Mouse (Mus musculus): ENCODE measurements around the gene Gcnt3. TPM values are rescaled to one million over a fixed set of nuclear protein-coding genes. Genes with fewer than 3 reads are reported as not detected.
"Not testable (repeated sequence)": the region's sequence is repeated elsewhere in the genome, so short reads cannot be mapped to it uniquely, and the experiment has no call there.

The Gcnt3 gene
- polyA plus RNA-seq, 1 experiment from 2014 or later = not detected

DNA sequence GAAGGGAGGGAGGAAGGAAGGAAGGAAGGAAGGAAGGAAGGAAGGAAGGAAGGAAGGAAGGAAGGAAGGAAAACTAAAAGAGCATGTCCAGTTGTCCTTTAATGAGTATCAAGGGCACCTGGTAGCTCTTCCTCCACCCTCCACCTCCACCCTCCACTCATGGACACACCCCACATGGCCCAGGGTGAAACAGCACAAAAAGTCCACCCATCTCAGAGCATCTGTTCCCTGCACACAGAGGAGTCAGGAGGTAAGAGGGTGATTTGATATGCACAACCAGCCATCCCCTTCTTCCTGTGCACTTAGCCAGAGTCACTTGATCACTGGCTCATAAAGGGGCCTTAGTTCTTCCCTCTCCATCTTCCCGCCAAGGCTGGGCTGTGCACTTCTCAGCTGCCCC is 5.0 kb upstream of the Gcnt3 start:
- Histone ChIP-seq H3K4me2 (no peak overlapping the region), H3K27me3 (replicated peaks) (no peaks in the 10 kb centered on the region), H3K9me3 (no peaks in the 10 kb centered on the region), H3K36me3 (no peaks in the 10 kb centered on the region), H3K27ac (replicated peaks) (no peak overlapping the region), H3K4me3 (no peak overlapping the region), H3K9ac (no peak overlapping the region), H3K4me1 (peaks cover 8% of the 10 kb centered on the region)
- no peak for ATAC-seq (ENCODE audit: extremely low read depth, insufficient number of reproducible peaks, low FRiP score, low TSS enrichment)
- WGBS = 75% methylated on average over 1 of the region's 1 CpGs

DNA sequence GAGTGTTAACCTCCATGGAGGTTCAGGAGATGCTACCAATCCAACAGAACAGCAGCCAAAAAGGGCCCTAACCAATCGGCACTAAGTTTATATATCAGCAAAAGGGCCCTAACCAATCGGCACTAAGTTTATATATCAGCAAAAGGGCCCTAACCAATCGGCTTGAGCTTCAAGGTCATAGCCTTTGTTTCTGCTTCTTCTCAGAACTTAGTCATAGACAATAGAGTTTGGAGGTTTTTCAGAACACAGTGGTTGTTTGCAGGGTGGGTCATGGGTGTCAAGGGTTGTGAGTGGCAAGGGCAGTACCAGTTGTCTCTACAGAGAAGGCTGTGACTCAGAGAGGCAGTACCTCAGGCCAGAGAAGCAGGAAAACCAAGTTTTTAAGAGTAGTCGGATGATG is 4.2 kb upstream of the Gcnt3 start:
- peaks cover 8% of the 10 kb centered on the region for H3K4me1 ChIP-seq
- no peak overlapping the region for H3K4me3 ChIP-seq
- no peaks in the 10 kb centered on the region for H3K36me3 ChIP-seq
- H3K27me3 ChIP-seq (replicated peaks) = no peaks in the 10 kb centered on the region
- no peak overlapping the region for H3K27ac ChIP-seq (replicated peaks)
- H3K4me2 ChIP-seq = no peak overlapping the region
- no peaks in the 10 kb centered on the region for H3K9me3 ChIP-seq
- WGBS = 81% methylated on average over 4 of the region's 4 CpGs
- H3K9ac ChIP-seq = no peak overlapping the region
- ATAC-seq (ENCODE audit: extremely low read depth, insufficient number of reproducible peaks, low FRiP score, low TSS enrichment) = no peak

DNA sequence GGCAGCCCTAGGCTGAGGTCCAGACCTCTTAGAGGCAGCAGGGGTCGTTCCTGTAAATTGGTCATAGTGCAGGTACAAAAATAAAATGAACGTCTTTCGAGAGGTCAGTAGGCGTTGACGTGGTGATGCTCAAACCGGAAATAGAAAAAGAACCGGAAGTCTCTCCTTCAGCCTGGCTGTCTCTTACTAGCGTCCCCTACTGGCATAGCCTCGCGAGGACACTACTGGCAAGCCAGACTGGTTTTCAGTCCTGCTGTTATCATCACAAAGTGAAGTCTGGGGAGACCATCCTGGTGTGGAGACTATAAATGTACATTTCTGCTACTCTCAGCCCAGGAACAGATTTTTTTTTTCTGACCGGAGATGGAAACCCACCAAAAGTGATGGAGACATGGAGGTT is 2.7 kb upstream of the Gcnt3 start:
- Histone ChIP-seq H3K9ac (no peak overlapping the region), H3K4me3 (no peak overlapping the region), H3K36me3 (no peaks in the 10 kb centered on the region), H3K27ac (replicated peaks) (no peak overlapping the region), H3K27me3 (replicated peaks) (no peaks in the 10 kb centered on the region), H3K9me3 (no peaks in the 10 kb centered on the region), H3K4me1 (peaks cover 5% of the 10 kb centered on the region; the same call in 1 of the 2 replicates), H3K4me2 (no peak overlapping the region)
- no peak for ATAC-seq (ENCODE audit: extremely low read depth, insufficient number of reproducible peaks, low FRiP score, low TSS enrichment)
- WGBS = 68% methylated on average over 11 of the region's 11 CpGs

DNA sequence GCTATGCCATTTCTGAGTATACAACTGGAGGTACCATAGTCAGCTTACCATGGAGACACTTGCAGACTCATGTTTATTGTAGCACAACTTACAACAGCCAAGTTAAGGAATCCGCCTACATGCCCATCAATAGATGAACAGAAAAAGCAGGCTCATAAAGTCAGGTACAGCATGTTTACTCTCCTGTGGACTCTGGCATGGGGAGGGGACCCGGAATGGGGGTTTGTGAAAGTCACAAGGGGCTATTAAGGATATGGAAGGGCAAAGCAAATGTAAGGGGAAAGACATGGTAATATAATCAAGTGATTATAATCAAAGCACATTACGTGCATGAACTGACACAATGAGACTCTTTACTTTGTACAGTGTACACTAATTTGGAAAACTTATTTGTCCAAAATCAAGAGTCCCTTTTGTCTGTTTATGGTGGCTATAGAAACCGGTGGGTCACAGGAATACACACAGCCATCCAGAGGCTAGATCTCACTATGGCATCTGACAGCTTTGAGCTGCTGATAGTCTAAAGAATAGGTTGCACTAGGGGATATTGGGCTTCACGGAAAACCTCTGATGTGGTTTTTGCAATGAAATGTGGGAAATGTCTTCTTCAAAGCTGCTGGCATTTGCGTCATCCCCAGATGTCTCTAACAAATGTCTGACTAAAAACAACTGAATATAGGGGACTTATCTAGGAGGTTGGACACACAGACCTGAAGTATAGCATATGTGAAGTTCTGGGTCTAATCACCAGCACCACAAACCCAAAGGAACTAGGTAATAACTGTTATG is 1.9 kb upstream of the Gcnt3 start:
- ATAC-seq (ENCODE audit: extremely low read depth, insufficient number of reproducible peaks, low FRiP score, low TSS enrichment) = no peak
- Histone ChIP-seq H3K4me3 (no peak overlapping the region), H3K36me3 (no peaks in the 10 kb centered on the region), H3K27me3 (replicated peaks) (no peaks in the 10 kb centered on the region), H3K4me2 (no peak overlapping the region), H3K9me3 (no peaks in the 10 kb centered on the region), H3K4me1 (peaks cover 5% of the 10 kb centered on the region; the same call in 1 of the 2 replicates), H3K9ac (no peak overlapping the region), H3K27ac (replicated peaks) (no peak overlapping the region)
- WGBS = 79% methylated on average over 6 of the region's 6 CpGs

DNA sequence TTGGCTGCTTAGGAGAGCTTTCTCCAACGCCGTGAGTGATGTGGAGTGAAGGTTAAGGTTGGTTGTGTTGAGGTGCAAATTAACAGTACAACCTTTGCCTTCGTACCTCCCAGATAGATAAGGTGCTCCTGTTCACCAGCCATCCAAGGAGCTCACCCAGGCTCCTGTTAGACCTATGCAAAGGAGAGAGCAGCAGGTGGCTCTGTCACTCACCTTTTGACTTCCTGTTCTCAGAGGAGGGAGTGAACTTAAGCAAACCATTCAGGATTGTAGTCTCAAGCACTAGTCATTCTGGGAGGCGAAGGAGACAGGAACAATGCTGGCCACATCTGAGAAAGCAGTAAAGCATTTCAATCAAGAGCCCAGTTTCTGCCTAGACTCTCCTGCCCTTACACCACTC is 1.2 kb downstream of the Gcnt3 start:
- 63% methylated on average over 4 of the region's 4 CpGs for WGBS
- Histone ChIP-seq H3K9me3 (no peaks in the 10 kb centered on the region), H3K9ac (no peak overlapping the region), H3K36me3 (no peaks in the 10 kb centered on the region), H3K27ac (replicated peaks) (no peak overlapping the region), H3K4me3 (no peak overlapping the region), H3K4me2 (no peak overlapping the region), H3K4me1 (peaks cover 5% of the 10 kb centered on the region; the same call in 1 of the 2 replicates), H3K27me3 (replicated peaks) (0 out of 2 replicates have a peak, but pooled peaks cover 3% of the 10 kb centered on the region)
- no peak for ATAC-seq (ENCODE audit: extremely low read depth, insufficient number of reproducible peaks, low FRiP score, low TSS enrichment)

DNA sequence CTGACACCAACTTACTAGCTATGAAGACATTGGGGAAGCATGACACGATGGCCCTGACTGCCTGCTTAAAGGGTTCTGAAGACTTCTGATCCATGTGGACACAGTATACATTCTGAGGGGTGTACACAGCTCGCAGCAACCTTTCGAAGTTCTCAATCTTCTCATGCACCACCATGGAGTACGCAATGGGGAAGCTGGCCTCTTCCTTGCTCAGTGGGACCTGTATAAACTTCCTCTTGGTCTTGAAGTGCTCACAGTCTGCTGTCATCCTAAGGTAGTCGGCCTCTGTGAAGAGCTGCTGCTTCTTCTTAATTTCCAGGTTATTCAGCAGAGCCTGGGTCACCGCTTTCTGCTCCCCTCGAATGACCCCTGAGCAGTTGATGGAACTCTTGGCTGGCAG is 3.2 kb downstream of the Gcnt3 start:
- Histone ChIP-seq H3K4me2 (no peak overlapping the region), H3K27ac (replicated peaks) (no peak overlapping the region), H3K27me3 (replicated peaks) (0 out of 2 replicates have a peak, but pooled peaks cover 3% of the 10 kb centered on the region), H3K4me3 (no peak overlapping the region), H3K9ac (no peak overlapping the region), H3K36me3 (no peaks in the 10 kb centered on the region), H3K9me3 (no peaks in the 10 kb centered on the region), H3K4me1 (peaks cover 5% of the 10 kb centered on the region; the same call in 1 of the 2 replicates)
- no peak for ATAC-seq (ENCODE audit: extremely low read depth, insufficient number of reproducible peaks, low FRiP score, low TSS enrichment)
- WGBS = 78% methylated on average over 7 of the region's 7 CpGs

DNA sequence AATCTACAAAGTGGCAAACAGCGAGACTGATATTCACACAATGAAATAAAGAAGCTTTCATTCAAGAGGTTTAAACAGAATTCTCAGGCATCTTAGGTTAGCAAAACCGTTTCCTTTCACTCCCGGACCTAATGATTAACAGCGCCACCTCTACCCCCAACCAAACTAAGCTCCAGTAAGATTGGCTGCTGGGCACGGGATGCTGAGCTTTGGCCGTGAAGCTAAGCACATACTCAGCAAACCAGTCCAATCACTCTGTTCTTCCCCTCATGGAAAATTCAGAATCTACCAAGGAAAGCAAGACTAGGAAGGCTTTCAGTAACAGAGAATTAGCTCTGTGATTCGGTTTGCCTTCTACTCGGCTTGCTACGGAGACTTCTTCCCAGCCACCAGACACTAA is 4.8 kb downstream of the Gcnt3 start:
- Histone ChIP-seq H3K9ac (no peak overlapping the region), H3K4me2 (no peak overlapping the region), H3K4me3 (no peak overlapping the region), H3K36me3 (no peaks in the 10 kb centered on the region), H3K27me3 (replicated peaks) (0 out of 2 replicates have a peak, but pooled peaks cover 3% of the 10 kb centered on the region), H3K9me3 (no peaks in the 10 kb centered on the region), H3K4me1 (peaks cover 5% of the 10 kb centered on the region; the same call in 1 of the 2 replicates), H3K27ac (replicated peaks) (no peak overlapping the region)
- whole genome bisulfite sequencing = 66% methylated on average over 9 of the region's 9 CpGs
- no peak for ATAC-seq (ENCODE audit: extremely low read depth, insufficient number of reproducible peaks, low FRiP score, low TSS enrichment)

DNA sequence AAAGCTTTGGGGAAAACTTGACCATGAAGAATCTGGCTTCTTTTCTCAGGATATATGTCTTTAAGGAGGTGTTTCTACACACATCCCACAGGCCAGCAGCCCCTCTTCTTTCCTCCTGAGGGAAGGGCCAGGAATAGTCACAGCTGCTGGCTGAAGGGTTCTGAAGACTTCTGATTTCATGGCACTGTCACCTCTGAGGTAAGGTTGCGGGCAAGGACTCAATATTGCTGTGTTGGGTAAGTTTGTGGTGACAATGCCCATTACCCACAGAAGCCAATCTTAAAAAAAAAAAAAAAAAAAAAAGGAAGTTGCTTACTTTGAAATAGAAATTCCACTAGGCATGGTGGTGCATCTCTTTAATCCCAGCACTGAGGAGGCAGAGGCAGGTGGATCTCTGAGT is 5.7 kb downstream of the Gcnt3 start:
- Histone ChIP-seq H3K4me2 (no peak overlapping the region), H3K9me3 (no peaks in the 10 kb centered on the region), H3K9ac (no peak overlapping the region), H3K4me1 (peaks cover 5% of the 10 kb centered on the region; the same call in 1 of the 2 replicates), H3K27ac (replicated peaks) (no peak overlapping the region), H3K27me3 (replicated peaks) (0 out of 2 replicates have a peak, but pooled peaks cover 3% of the 10 kb centered on the region), H3K36me3 (no peaks in the 10 kb centered on the region), H3K4me3 (no peak overlapping the region)
- no peak for ATAC-seq (ENCODE audit: extremely low read depth, insufficient number of reproducible peaks, low FRiP score, low TSS enrichment)
- WGBS = 79% methylated on average over 1 of the region's 1 CpGs

DNA sequence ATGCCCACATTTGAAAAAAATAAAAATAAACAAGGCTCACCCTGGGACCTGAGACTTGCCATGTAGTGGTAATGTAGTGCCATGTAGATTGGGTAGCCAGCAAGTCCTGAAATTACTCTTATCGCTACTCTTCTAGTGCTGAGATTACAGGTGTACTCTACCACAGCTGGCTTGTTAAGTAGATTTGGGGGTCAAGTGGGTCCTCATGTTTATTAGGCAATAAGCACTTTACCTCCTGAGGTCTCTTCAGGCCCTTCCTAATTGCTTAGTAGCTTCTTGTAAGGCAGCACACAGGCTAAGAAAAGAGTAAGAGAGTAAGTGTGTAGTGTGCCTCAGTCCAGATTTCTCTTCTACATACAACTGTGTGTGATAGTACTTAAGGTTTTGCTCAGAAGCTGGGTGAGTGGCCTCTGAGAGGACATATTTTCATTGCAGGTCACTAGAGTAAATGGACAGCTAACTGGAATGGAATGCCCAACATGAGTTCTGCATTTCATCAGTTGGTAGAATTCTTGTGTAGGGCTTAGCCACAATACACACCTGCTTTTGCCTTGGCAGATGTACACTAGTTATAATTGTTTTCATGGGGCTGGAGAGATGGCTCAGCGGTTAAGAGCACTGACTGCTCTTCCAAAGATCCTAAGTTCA is 12.4 kb downstream of the Gcnt3 start:
- WGBS = 75% methylated on average over 2 of the region's 2 CpGs

DNA sequence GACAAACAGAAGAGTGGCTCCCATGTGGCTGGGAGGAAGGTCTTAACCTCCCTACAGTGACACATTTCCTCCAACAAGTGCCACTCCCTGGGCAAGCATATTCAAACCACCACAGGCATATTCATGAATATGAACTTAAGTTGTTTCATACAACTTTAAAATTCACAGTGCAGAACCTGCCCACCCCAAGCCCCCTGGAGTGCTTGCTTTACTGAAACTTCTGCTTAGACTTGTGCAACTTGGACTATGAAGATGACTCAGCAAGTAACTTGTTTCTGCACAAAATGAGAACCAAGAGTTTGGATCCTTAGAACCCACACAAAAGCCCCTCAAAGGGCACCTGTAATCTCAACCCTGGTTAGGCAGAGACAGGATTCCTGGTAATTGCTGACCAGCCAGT is 13.2 kb downstream of the Gcnt3 start:
- Histone ChIP-seq H3K9ac (no peak overlapping the region), H3K36me3 (peaks cover 18% of the 10 kb centered on the region), H3K27me3 (replicated peaks) (no peaks in the 10 kb centered on the region), H3K27ac (replicated peaks) (no peak overlapping the region), H3K9me3 (no peaks in the 10 kb centered on the region), H3K4me2 (no peak overlapping the region), H3K4me1 (peaks cover 22% of the 10 kb centered on the region), H3K4me3 (no peak overlapping the region)
- no peak for ATAC-seq (ENCODE audit: extremely low read depth, insufficient number of reproducible peaks, low FRiP score, low TSS enrichment)

More for the DNA sequence above, 12.4 kb downstream of the Gcnt3 start:
- H3K9me3 ChIP-seq = no peaks in the 10 kb centered on the region
- H3K27ac ChIP-seq (replicated peaks) = no peak overlapping the region
- no peak for ATAC-seq (ENCODE audit: extremely low read depth, insufficient number of reproducible peaks, low FRiP score, low TSS enrichment)
- H3K9ac ChIP-seq = no peak overlapping the region
- H3K4me1 ChIP-seq = peaks cover 22% of the 10 kb centered on the region
- peaks cover 11% of the 10 kb centered on the region for H3K36me3 ChIP-seq
- no peak overlapping the region for H3K4me3 ChIP-seq
- no peaks in the 10 kb centered on the region for H3K27me3 ChIP-seq (replicated peaks)
- no peak overlapping the region for H3K4me2 ChIP-seq

DNA sequence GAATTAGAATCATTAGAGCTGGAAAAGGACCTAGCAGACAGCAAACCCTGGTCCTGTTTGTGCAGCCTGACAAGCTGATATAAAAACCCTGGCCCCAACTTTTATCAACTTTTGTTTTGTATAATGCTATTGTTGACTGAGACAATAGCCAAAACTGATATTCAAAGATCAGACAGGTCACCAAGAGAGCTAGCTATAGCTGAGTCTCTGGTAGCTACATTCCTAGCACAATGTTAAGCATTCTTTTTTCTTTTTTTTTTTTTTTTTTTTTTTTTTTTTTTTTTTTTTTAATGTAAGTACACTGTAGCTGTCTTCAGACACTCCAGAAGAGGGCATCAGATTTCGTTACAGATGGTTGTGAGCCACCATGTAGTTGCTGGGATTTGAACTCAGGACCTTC is 14.3 kb downstream of the Gcnt3 start:
- WGBS = 60% methylated on average over 1 of the region's 1 CpGs
- not testable (repeated sequence) for H3K27ac ChIP-seq (replicated peaks); H3K4me2 ChIP-seq; H3K27me3 ChIP-seq (replicated peaks); H3K4me3 ChIP-seq; H3K9ac ChIP-seq; H3K9me3 ChIP-seq; ATAC-seq (ENCODE audit: extremely low read depth, insufficient number of reproducible peaks, low FRiP score, low TSS enrichment)
- H3K36me3 ChIP-seq = peaks cover 24% of the 10 kb centered on the region
- H3K4me1 ChIP-seq = peaks cover 22% of the 10 kb centered on the region
